Mouse (Mus musculus) ES-Bruce4 (cell line): ENCODE measurements around the gene Arhgap40. TPM values are rescaled to one million over a fixed set of nuclear protein-coding genes. Genes with fewer than 3 reads are reported as not detected.

Source experiments
- H3K27ac ChIP-seq: 2 replicates; pipeline ENCODE4 v1.5.1; 2012; ENCODE audit warnings: low read length, inconsistent platforms; ENCODE audit not compliant: insufficient read depth
- H3K27me3 ChIP-seq: 2 replicates; pipeline ENCODE4 v1.6.1; 2012; ENCODE audit warnings: mild to moderate bottlenecking, low read length, inconsistent platforms; ENCODE audit not compliant: control insufficient read depth, poor library complexity, insufficient read depth, severe bottlenecking
- H3K36me3 ChIP-seq: 2 replicates; pipeline ENCODE4 v1.6.1; 2012; ENCODE audit warnings: inconsistent platforms, mild to moderate bottlenecking, low read length, moderate library complexity; ENCODE audit not compliant: control insufficient read depth, poor library complexity, insufficient read depth, severe bottlenecking
- H3K4me1 ChIP-seq: one replicate; pipeline ENCODE4 v1.8.1; 2011; ENCODE audit warnings: low read length; ENCODE audit not compliant: control insufficient read depth, insufficient read depth
- H3K4me3 ChIP-seq: 2 replicates; pipeline ENCODE4 v1.5.1; 2011; ENCODE audit warnings: low read depth, mild to moderate bottlenecking, low read length
- H3K9ac ChIP-seq: 2 replicates; pipeline ENCODE4 v1.6.1; 2012; ENCODE audit warnings: low read depth, mild to moderate bottlenecking, inconsistent platforms; ENCODE audit not compliant: poor library complexity, severe bottlenecking
- H3K9me3 ChIP-seq: replicated peaks from 2 replicates; pipeline ENCODE4 v1.6.1; 2012; ENCODE audit warnings: mild to moderate bottlenecking, low read length, inconsistent platforms; ENCODE audit not compliant: control insufficient read depth, poor library complexity, insufficient read depth, severe bottlenecking
- CTCF ChIP-seq: IDR thresholded peaks from one replicate; pipeline ENCODE4 v1.8.1; 2011; ENCODE audit warnings: low read depth, low read length
- EP300 ChIP-seq: IDR thresholded peaks from 2 replicates; pipeline ENCODE4 v1.6.1; 2011; ENCODE audit warnings: low read depth, low read length; ENCODE audit not compliant: insufficient read depth
- POLR2A ChIP-seq: IDR thresholded peaks from one replicate; pipeline ENCODE4 v1.8.1; 2011; ENCODE audit warnings: low read length; ENCODE audit not compliant: insufficient read depth
- polyA plus RNA-seq: library from polyadenylated mRNA; stranded (reverse); fragments of >200 nt; gene quantifications from 2 replicates; pipeline ENCODE4 v1.2.4, GENCODE M21; 2011; ENCODE audit warnings: low read depth; ENCODE audit not compliant: missing spikeins, insufficient read depth, insufficient read length

Arhgap40 gene
- polyA plus RNA-seq, 1 experiment: not detected

DNA sequence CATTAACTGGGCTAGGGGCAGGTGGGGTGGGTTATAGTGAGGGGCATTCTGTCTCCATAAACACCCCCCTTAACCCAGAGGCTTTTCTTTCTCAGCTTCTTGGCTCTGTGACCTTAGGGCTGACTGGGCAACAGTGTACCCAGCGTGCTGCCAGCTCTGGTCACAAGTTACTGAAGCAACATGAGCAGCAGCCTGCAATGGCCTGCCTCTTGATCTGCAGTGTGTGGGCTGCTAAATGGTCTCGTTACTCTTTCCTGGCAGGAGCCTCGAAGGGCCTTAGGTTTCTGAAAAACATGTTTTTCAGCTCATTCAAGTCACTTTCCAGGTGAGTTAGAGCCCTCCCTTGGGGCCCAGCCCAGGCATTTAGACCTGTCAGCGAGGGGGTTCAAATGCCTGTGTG, 8.9 kb upstream of the Arhgap40 start:
- no peaks in the 10 kb centered on the region for H3K9me3 ChIP-seq
- no peaks in the 10 kb centered on the region for H3K4me1 ChIP-seq
- no peak overlapping the region for H3K9ac ChIP-seq
- no peak overlapping the region for H3K27ac ChIP-seq
- TF ChIP-seq EP300 (no peak), CTCF (no peak), POLR2A (no peak)
- H3K36me3 ChIP-seq: no peaks in the 10 kb centered on the region
- H3K4me3 ChIP-seq: no peak overlapping the region
- H3K27me3 ChIP-seq: no peaks in the 10 kb centered on the region

DNA sequence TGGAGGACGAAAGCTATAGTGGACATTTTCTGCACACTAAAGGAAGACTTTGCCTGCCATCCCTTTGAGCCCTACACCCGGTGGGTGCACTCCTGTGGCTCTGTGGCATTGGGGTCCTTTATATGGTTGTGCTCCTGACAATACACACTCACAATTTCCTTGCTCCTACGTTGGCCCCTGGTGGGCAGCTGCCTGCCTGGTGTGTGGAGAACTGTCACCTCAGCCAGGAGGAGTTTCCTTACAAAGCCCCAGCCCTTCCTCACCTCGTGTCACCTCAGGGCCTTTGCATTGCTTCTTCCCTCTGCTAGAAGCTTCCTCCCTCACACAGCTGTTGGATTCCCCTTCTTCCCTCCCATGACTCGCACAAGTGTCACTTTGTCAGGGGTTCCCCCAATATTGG, 6.1 kb upstream of the Arhgap40 start:
- H3K9me3 ChIP-seq: no peaks in the 10 kb centered on the region
- H3K27ac ChIP-seq: no peak overlapping the region
- no peak overlapping the region for H3K4me3 ChIP-seq
- H3K4me1 ChIP-seq: no peaks in the 10 kb centered on the region
- no peak overlapping the region for H3K9ac ChIP-seq
- no peaks in the 10 kb centered on the region for H3K27me3 ChIP-seq
- no peaks in the 10 kb centered on the region for H3K36me3 ChIP-seq
- TF ChIP-seq POLR2A (no peak), EP300 (no peak), CTCF (no peak)

DNA sequence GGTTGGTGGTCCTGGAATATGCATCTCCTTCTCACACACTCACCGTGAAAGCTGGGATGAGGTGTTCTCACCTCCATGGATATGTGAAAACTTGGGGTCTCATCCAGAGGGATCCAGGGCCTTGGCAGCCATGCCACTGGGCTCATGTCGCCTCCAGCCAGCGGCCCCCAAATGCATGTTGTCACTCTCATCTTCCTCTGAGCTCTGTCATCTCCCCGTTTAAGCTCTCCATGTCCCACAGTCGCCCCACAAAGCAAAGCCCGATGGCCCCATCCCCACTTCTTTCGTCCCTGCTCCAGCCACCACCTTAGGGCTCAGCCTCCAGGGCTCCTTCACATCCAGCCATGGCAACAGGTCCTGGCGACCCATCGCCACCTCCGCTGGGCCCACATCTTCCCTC, 5.5 kb upstream of the Arhgap40 start:
- TF ChIP-seq EP300 (no peak), CTCF (no peak), POLR2A (no peak)
- Histone ChIP-seq H3K9me3 (no peaks in the 10 kb centered on the region), H3K9ac (no peak overlapping the region), H3K36me3 (no peaks in the 10 kb centered on the region), H3K27ac (no peak overlapping the region), H3K27me3 (no peaks in the 10 kb centered on the region), H3K4me3 (no peak overlapping the region), H3K4me1 (no peaks in the 10 kb centered on the region)

DNA sequence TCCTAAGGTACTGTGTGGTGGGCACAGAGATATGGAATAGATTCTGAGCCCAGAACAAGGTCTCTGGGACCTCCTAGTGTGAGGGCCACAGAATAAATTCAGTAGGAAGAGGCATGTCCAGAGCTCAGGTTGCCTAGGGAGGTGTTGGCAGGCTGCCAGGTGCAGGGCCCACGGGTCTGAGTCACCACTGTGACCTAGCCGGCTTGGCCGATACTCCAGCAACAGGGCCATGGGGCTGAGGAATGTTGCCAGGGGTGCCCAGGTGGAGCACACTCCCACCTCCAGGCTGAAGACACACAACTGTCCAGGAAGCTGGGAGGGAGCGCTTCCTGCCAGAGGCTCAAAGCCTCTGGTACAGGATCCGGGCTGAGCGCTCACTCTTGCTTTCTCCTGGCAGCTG, 1.9 kb upstream of the Arhgap40 start:
- TF ChIP-seq POLR2A (no peak), CTCF (no peak), EP300 (no peak)
- H3K4me3 ChIP-seq: no peak overlapping the region
- no peaks in the 10 kb centered on the region for H3K36me3 ChIP-seq
- H3K4me1 ChIP-seq: no peaks in the 10 kb centered on the region
- H3K27ac ChIP-seq: no peak overlapping the region
- H3K9me3 ChIP-seq: no peaks in the 10 kb centered on the region
- H3K27me3 ChIP-seq: no peaks in the 10 kb centered on the region
- no peak overlapping the region for H3K9ac ChIP-seq

DNA sequence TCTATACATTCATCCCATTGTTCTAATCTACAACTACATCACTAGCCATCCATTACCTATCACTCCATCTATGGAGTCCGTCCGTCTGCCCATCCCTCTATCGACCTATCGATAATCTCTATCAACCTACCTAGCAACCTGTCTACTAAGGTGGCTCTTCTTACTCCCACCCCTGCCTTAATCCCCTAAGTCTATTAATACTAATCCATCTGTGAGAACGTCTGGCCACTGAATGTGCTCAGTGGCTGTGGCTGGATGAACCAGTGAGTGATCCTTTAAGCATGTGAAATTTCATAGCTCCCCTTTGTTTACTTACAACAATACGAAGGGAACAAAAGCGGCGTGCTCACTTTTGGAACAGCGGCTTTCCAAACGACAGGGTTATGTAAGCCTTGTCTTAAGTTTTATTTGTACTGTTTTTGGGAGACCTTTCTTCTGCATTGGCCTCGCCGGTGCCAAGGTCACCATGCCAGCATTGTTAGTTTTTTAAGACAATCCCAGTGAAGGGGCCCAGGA, 1.3 kb downstream of the Arhgap40 start:
- H3K4me3 ChIP-seq: no peak overlapping the region
- TF ChIP-seq POLR2A: no peak
- TF ChIP-seq CTCF: no peak
- TF ChIP-seq EP300: no peak
- H3K36me3 ChIP-seq: no peaks in the 10 kb centered on the region
- no peaks in the 10 kb centered on the region for H3K9me3 ChIP-seq
- H3K27ac ChIP-seq: no peak overlapping the region
- no peak overlapping the region for H3K9ac ChIP-seq
- H3K27me3 ChIP-seq: no peaks in the 10 kb centered on the region
- no peaks in the 10 kb centered on the region for H3K4me1 ChIP-seq

DNA sequence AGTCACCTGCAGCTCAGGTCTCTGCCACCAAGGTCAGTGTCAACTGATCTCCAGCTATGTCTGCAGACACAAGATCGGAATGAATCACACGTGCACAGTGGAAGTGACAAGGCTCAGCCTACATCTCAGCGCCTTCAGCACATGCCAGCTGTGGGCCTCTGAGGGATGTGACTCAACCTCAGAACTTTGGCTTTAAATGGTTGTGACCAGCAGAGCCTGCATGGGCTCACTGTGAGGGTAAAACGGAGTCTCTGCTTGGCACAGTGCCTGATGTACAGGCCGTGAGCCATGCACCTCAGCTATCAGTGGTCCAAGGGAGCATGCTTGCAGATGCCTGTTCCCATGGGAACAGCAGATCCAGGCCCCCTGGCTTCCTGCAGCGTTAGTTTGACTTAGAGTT, 6.0 kb downstream of the Arhgap40 start:
- TF ChIP-seq POLR2A (no peak), CTCF (no peak), EP300 (no peak)
- Histone ChIP-seq H3K27ac (no peak overlapping the region), H3K36me3 (no peaks in the 10 kb centered on the region), H3K9ac (no peak overlapping the region), H3K4me1 (no peaks in the 10 kb centered on the region), H3K27me3 (no peaks in the 10 kb centered on the region), H3K4me3 (no peak overlapping the region), H3K9me3 (no peaks in the 10 kb centered on the region)
